Mouse (Mus musculus) inflammation-experienced regulatory T-cells, adult 6 months (primary cell): ENCODE results near the gene Mt2. TPM values are rescaled to one million over a fixed set of nuclear protein-coding genes. Genes with fewer than 3 reads are reported as not detected.

Experiments
- ATAC-seq: one replicate; pipeline ENCODE4 v1.8.0; 2017
- polyA plus RNA-seq, 3 experiments: library from polyadenylated mRNA; unstranded; fragments of 100-300 nt; shearing (Covaris generic); gene quantifications; one replicate each; pipeline ENCODE4 v1.2.1; 2017

The Mt2 gene
- polyA plus RNA-seq, 3 experiments from 2014 or later, result 0.94 TPM; not detected in 2

DNA sequence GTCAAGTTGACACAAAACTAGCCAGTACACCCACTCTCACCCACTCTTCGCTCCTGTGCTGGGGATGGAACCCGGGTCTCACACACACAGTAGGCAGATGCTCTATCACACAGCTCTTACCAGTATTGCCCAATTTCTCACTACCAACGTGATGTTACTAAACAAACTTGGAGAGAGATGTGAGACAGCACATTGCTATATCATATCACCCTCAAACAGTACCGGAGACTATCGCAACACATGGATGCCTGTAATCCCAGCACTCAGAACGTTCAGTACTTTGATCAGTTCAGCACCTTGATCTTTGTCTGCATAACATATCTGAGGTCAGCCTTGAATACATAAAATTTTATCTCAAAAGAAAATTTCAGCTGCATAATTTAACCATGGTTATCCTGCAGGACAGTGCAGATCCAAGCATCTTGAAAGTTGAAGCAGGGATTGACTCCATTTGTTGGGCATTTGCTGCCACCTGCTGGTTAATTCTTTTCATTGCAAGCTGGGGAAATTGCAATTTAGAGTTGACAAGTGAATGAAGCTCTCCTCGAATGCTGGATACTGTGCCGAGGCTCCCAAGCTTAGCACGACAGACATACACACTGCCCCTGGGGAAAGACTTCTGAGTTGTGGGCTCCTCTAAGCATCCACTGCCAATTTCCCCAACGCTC, 26.9 kb downstream of the Mt2 start:
- peak; percentile 48 for ATAC-seq

DNA sequence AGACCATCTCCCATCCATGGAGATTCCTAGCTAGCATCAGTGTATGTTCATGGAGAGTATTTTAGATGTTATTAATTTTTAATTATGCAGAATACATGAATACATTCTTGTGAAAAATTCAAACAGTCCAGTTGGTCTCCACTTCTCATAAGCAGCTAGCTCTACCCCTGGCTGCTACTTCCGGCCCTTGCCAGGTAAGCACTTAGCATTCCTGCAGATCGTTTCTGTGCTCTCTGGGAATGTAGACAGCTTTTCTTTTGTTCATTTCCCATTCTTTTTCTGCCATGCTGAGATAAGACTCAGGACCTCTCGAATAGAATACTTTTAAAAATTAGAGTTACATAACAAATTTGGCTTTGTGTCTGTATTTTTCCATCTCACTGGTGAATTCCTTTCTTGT, 31.6 kb downstream of the Mt2 start:
- ATAC-seq, result no peak

DNA sequence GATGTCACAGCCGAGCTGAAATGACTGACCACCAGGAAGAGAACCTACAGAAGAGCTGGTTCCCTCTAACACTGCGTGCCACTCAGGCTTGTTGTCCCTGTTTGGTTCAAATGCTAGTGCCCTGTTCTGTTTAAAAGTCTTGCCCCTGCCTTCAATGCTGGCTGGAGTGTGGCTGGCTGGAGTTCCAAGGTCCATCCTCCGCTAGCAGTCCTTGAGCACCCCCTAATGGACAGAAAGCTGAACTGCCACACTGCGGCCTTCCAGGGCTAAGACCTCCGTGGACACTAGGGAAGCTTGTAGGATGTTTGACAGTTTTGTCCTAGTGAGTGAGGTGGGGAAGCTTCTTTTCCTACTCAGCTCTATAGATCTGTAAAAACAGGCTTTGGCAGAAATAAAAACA, 33.3 kb downstream of the Mt2 start:
- no peak for ATAC-seq

DNA sequence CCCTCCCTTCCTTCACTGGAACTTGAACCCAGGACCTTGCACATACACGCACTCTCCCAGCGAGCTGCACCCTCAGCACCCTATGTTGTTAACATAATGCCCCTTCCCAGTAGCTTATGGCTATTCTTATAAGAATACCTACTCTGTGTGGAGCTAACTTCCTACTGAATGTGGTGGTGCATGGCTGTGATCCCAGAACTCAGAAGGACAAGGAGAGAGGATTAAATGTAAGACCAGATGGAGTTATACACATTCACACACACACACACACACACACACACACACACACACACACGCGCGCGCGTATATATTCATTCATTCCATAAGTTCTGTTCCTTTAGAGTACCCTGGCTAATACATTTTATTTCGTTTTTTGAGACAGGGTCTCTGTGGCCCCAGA, 33.8 kb downstream of the Mt2 start:
- no peak for ATAC-seq

DNA sequence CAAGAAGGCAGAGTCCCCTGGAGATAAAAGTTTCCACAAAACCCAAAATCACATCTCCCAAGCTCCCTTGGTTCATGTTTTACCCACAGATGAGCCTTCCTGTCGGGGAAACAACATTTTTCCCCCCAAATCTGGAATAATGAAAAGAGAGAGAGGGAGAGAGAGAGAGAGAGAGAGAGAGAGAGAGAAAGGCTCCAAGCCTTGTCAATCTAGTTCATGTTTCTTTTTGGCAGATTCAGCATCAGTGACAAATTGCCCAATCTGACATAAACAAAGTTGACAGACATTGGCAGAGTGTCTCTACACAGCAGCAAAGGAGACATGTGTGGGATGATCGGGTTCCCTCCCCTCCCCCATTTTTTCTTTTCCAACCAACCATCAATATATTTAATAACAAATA, 35.0 kb downstream of the Mt2 start:
- no peak for ATAC-seq

DNA sequence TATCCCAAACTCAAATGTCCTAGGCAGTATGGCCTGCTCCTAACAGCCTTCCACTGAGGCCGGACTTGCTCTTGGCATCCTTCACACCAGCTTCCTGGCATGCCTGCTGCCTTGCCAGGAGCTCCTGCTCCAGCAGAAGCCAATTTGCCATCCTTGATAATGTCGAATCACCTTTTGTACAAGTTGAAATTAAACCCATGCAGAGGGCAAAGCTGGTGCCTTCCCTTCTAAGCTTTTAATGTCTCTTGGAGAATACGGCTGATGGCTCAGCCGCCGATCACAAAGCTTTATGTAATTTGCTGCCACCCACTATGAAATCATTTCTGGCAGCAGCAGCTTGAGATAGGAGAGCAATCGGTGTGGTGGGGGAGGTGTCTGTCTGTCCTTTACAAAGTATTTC, 37.2 kb downstream of the Mt2 start:
- no peak for ATAC-seq

DNA sequence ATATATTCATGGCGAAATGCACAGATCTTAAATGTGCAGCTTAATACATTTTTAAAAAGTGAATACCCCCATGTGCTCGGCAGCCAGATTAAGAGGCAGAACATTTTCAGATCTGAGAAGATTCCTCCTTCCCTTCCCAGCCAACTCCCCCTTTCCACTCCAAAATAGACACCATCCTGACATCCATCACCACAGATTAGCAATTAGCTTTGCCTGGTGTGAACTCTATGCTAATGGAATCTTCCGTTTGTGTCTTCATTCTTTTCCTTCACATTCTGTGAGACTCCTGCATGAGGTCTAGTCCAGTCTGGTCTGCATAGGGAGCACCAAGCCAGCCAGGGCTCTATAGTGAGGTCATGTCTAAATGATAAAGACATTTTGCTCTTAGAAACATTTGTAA, 37.8 kb downstream of the Mt2 start:
- ATAC-seq, result no peak

DNA sequence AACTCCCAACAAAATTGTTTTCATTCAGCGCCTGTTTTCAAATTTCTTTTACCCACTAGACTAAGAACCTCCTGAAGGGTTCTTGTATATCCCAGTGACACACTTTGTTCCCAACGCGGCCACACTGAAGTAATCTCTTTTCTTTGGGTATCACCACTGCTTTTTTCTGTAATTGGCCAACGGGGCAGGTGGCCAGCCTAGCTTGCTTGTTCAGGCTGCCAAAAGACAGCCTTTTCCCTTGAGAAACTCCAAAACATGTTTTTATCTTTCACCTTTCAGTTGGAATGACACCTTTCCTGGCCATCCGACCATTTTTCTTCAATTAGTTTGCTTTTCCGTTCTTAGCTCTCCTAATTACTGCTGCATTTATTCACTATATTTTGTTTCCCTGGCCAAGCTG, 41.4 kb downstream of the Mt2 start:
- no peak for ATAC-seq

DNA sequence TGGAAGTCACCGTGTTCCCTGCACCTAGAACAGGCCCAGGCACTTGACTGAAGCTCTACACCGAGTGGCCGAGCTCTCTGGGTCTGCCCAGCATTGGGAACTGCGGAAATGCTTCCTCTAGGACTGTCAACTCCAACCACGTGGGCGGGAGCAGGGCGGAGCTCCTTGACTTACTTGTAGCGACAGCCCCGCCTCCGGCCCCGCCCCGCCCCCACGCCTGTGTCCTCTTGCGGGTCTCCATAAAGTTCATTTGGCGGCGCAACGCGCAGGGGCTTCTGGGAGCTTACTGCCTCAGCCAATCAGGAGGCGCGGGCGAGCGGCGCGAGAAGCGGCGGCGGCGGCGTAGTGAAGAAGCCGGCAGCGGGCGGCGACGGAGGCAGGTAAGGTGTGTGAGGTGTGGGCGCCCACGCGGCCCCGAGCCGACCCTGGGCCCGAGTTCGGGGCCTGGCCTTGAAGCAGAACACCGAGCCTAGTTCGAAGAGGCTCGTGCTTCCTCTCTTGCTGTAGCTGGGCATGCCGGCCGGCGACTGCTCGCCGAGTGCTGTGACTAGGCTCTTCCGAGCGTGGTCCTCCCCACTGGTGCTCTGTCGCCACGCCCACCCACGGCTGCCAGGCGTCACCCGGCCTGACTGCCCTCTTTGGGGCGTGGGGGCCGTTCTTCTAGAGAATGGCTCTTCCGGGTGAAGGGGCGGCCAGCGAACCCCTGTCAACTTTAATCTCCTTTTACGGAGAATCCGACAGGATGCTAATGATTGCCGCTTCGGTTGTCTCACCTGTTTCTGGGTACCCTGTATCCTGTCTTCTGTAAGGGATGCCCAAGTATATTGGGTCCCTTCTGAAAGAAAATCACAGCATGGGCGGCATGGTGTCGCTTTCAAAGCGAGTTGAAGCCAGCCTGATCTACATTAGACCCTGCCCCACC, 42.0 kb downstream of the Mt2 start, which contains the start of gene Nup93:
TSS of gene Nup93 (plus strand) at position 313 of the 922 bp plus-strand sequence.
- ATAC-seq, result peak; percentile 89

Other genes starting within 250 kb of the Mt2 start
- gene Amfr, start 159.8 kb upstream of the Mt2 start, polyA plus RNA-seq, result 10 to 100 TPM; 20.3 to 38.5 (median 38.0) TPM
- 100 to 1,000 TPM in 1 of 3 experiments, 10 to 100 TPM in 2; 60.1 to 163 (median 82.0) TPM for gene Nudt21, start 135.6 kb upstream of the Mt2 start, polyA plus RNA-seq
- gene Ogfod1, start 135.5 kb upstream of the Mt2 start, polyA plus RNA-seq, result 10 to 100 TPM; 16.7 to 23.2 (median 22.4) TPM
- gene Bbs2, start 73.7 kb upstream of the Mt2 start, polyA plus RNA-seq, result 1 to 10 TPM; 1.6 to 9.5 (median 5.9) TPM
- not detected for gene Mt4, start 35.5 kb upstream of the Mt2 start, polyA plus RNA-seq
- gene Mt3, start 20.1 kb upstream of the Mt2 start, polyA plus RNA-seq, result 1 to 10 TPM in 1 of 3 experiments, not detected in 2; 5.9 TPM
- gene Mt1, start 6.4 kb downstream of the Mt2 start, polyA plus RNA-seq, result 10 to 100 TPM in 1 of 3 experiments, 1 to 10 TPM in 2; 1.5 to 11.0 (median 2.6) TPM
- 10 to 100 TPM; 29.9 to 37.2 (median 35.3) TPM for gene Nup93, start 41.9 kb downstream of the Mt2 start, polyA plus RNA-seq
- under 1 TPM in 1 of 3 experiments, not detected in 2; 0.20 TPM for gene Slc12a3, start 156.5 kb downstream of the Mt2 start, polyA plus RNA-seq
- 100 to 1,000 TPM in 2 of 3 experiments, 10 to 100 TPM in 1; 75.9 to 149 (median 110) TPM for gene Herpud1, start 213.8 kb downstream of the Mt2 start, polyA plus RNA-seq